Mouse (Mus musculus): Measurements from ENCODE around the gene Rad23b. TPM values are rescaled to one million over a fixed set of nuclear protein-coding genes. Genes with fewer than 3 reads are reported as not detected.

Rad23b gene
- 192 and 209 TPM in 2 replicates for polyA plus RNA-seq (2012; rRNA removed)

GRCm38 (mm10) chr4:55349452-55350218 is at the start of gene Rad23b:
TSS of gene Rad23b (plus strand) at chr4:55350043.

Other genes with a start within 250 kb of the Rad23b start
- 6.5 and 13.8 TPM in 2 replicates for gene Klf4, start 182.4 kb downstream of the Rad23b start, polyA plus RNA-seq (2012; rRNA removed)